Mouse (Mus musculus) cerebellum, adult 2 months (tissue): ENCODE results near the gene Frg2f1. TPM values are rescaled to one million over a fixed set of nuclear protein-coding genes. Genes with fewer than 3 reads are reported as not detected.

Experiments used
- DNase-seq, 2 experiments: peaks; one replicate each; pipeline ENCODE4 v3.0.0; 2021
- H3K27ac ChIP-seq: fragments of 200-500 bp; 2 replicates; pipeline ENCODE4 v1.5.1; 2012; ENCODE audit warnings: low read length, control low read depth, inconsistent platforms; ENCODE audit not compliant: insufficient read depth
- H3K27me3 ChIP-seq: fragments of 200-500 bp; 2 replicates; pipeline ENCODE4 v1.6.1; 2012; ENCODE audit warnings: inconsistent platforms, mild to moderate bottlenecking, low read length, moderate library complexity; ENCODE audit not compliant: control insufficient read depth, insufficient read depth
- H3K4me1 ChIP-seq: fragments of 200-500 bp; 2 replicates; pipeline ENCODE4 v1.6.1; 2011; ENCODE audit warnings: low read length; ENCODE audit not compliant: control insufficient read depth, insufficient read depth
- H3K4me3 ChIP-seq: fragments of 200-500 bp; replicated peaks from 2 replicates; pipeline ENCODE3; 2011; ENCODE audit warnings: mild to moderate bottlenecking, low read depth, low read length, control low read depth; ENCODE audit not compliant: insufficient read depth
- CTCF ChIP-seq: fragments of 200-500 bp; IDR thresholded peaks from 2 replicates; pipeline ENCODE4 v1.5.1; 2011; ENCODE audit warnings: low read depth, mild to moderate bottlenecking, control low read depth, low read length, moderate library complexity, borderline replicate concordance; ENCODE audit not compliant: insufficient read depth
- POLR2A ChIP-seq: fragments of 200-500 bp; IDR thresholded peaks from 2 replicates; pipeline ENCODE4 v1.6.1; 2011; ENCODE audit warnings: low read length, control low read depth, borderline replicate concordance; ENCODE audit not compliant: insufficient read depth
- WGBS: fragments of 180-500 bp; shearing (Covaris S2); methylation state at CpG from one replicate; pipeline ENCODE4 v1.1.7; 2018; 5-methylcytosine and 5-hydroxymethylcytosine counted together
- polyA plus RNA-seq: library from polyadenylated mRNA; depleted of rRNA; stranded (reverse); fragments of >200 nt; gene quantifications from 2 replicates; pipeline ENCODE4 v1.2.3, GENCODE M21; 2012; rRNA removed

Gene Frg2f1
- polyA plus RNA-seq = 8.6 and 9.4 TPM in 2 replicates

GRCm38 (mm10) chr4:119539031-119539824 is at the start of gene Frg2f1:
TSS of gene Frg2f1 (minus strand) at chr4:119539529.
- H3K27ac ChIP-seq = peak within 1 kb of the TSS; percentile 99
- H3K27me3 ChIP-seq = no peaks in the 10 kb centered on the region
- DNase-seq = peak; percentile 93 to 97
- peak within 1 kb of the TSS; percentile 94 for H3K4me3 ChIP-seq
- WGBS = under 1% methylated on average over 78 of the region's 85 CpGs
- no peak for TF ChIP-seq CTCF
- peak; percentile 41; the same call in 1 of the 2 replicates for TF ChIP-seq POLR2A
- peaks cover 2% of the 10 kb centered on the region; the same call in 1 of the 2 replicates for H3K4me1 ChIP-seq

GRCm38 (mm10) chr4:119588037-119588436 is 48.7 kb upstream of the Frg2f1 start:
- Histone ChIP-seq H3K4me3 (no peak overlapping the region), H3K27me3 (no peaks in the 10 kb centered on the region), H3K27ac (no peak overlapping the region), H3K4me1 (peaks cover 2% of the 10 kb centered on the region; the same call in 1 of the 2 replicates)
- no peak for TF ChIP-seq CTCF
- TF ChIP-seq POLR2A = no peak
- DNase-seq = no peak
- WGBS = 97% methylated on average over 2 of the region's 2 CpGs

GRCm38 (mm10) chr4:119575459-119575858 is 36.1 kb upstream of the Frg2f1 start:
- Histone ChIP-seq H3K4me3 (no peak overlapping the region), H3K4me1 (no peaks in the 10 kb centered on the region), H3K27ac (no peak overlapping the region), H3K27me3 (no peaks in the 10 kb centered on the region)
- no peak for TF ChIP-seq CTCF
- TF ChIP-seq POLR2A = no peak
- DNase-seq = no peak
- WGBS = 86% methylated on average over 3 of the region's 3 CpGs

- 71% methylated on average over 2 of the region's 2 CpGs for WGBS
- DNase-seq = no peak
- TF ChIP-seq POLR2A (no peak), CTCF (no peak)
- H3K27ac ChIP-seq = no peak overlapping the region
- H3K4me1 ChIP-seq = no peaks in the 10 kb centered on the region
- no peaks in the 10 kb centered on the region for H3K27me3 ChIP-seq
- H3K4me3 ChIP-seq = no peak overlapping the region
These were observed 35.2 kb upstream of the Frg2f1 start for GRCm38 (mm10) chr4:119574504-119574903.

GRCm38 (mm10) chr4:119572682-119573081 is 33.4 kb upstream of the Frg2f1 start:
- TF ChIP-seq POLR2A = no peak
- TF ChIP-seq CTCF = no peak
- Histone ChIP-seq H3K27ac (no peak overlapping the region), H3K27me3 (no peaks in the 10 kb centered on the region), H3K4me1 (no peaks in the 10 kb centered on the region), H3K4me3 (no peak overlapping the region)
- DNase-seq = no peak
- 95% methylated on average over 3 of the region's 3 CpGs for WGBS

- WGBS = 40% methylated on average over 4 of the region's 4 CpGs
These were observed 27.1 kb upstream of the Frg2f1 start for GRCm38 (mm10) chr4:119566322-119566835.

GRCm38 (mm10) chr4:119563136-119563535 is 23.8 kb upstream of the Frg2f1 start:
- H3K4me3 ChIP-seq = no peak overlapping the region
- no peaks in the 10 kb centered on the region for H3K27me3 ChIP-seq
- peaks cover 4% of the 10 kb centered on the region for H3K4me1 ChIP-seq
- DNase-seq = peak in 1 of 2 experiments; percentile 53
- no peak for TF ChIP-seq POLR2A
- TF ChIP-seq CTCF = no peak
- 0 out of 2 replicates have a peak overlapping the region, but pooled peaks have one; percentile 1 for H3K27ac ChIP-seq

More at GRCm38 (mm10) chr4:119566322-119566835, 27.1 kb upstream of the Frg2f1 start:
- Histone ChIP-seq H3K27ac (no peak overlapping the region), H3K4me3 (no peak overlapping the region), H3K4me1 (peaks cover 4% of the 10 kb centered on the region), H3K27me3 (no peaks in the 10 kb centered on the region)
- DNase-seq = peak in 1 of 2 experiments; percentile 39
- TF ChIP-seq CTCF (no peak), POLR2A (no peak)

- Histone ChIP-seq H3K27ac (no peak overlapping the region), H3K27me3 (no peaks in the 10 kb centered on the region), H3K4me3 (no peak overlapping the region), H3K4me1 (peaks cover 2% of the 10 kb centered on the region)
- DNase-seq = no peak
- WGBS = 88% methylated on average over 2 of the region's 2 CpGs
- TF ChIP-seq POLR2A (no peak), CTCF (no peak)
These were observed 16.1 kb upstream of the Frg2f1 start for GRCm38 (mm10) chr4:119555466-119555865.
